Mouse (Mus musculus) liver, embryonic 16.5 days (tissue): ENCODE data around the gene Nrros. TPM values are rescaled to one million over a fixed set of nuclear protein-coding genes. Genes with fewer than 3 reads are reported as not detected.

Source experiments
- ATAC-seq: fragments of 200-750 bp; cut with Nextera tagmentation; 2 replicates; pipeline ENCODE4 v1.8.0; 2017; ENCODE audit warnings: low read depth, mild to moderate bottlenecking, moderate number of reproducible peaks, moderate library complexity
- H3K27ac ChIP-seq: fragments of 300-500 bp; sonication (generic); 2 replicates; pipeline ENCODE4 v1.5.1; 2014; ENCODE audit warnings: mild to moderate bottlenecking, low read length
- H3K27me3 ChIP-seq: fragments of 300-500 bp; sonication (generic); 2 replicates; pipeline ENCODE4 v1.6.1; 2014; ENCODE audit warnings: low read depth, low read length, mixed read lengths; ENCODE audit not compliant: control insufficient read depth, insufficient read depth
- H3K36me3 ChIP-seq: fragments of 300-500 bp; sonication (generic); 2 replicates; pipeline ENCODE4 v1.6.1; 2014; ENCODE audit warnings: mild to moderate bottlenecking; ENCODE audit not compliant: control insufficient read depth, insufficient read depth
- H3K4me1 ChIP-seq: fragments of 300-500 bp; sonication (generic); 2 replicates; pipeline ENCODE4 v1.6.1; 2014; ENCODE audit warnings: low read depth, low read length, mixed read lengths; ENCODE audit not compliant: control insufficient read depth
- H3K4me2 ChIP-seq: fragments of 300-500 bp; sonication (generic); 2 replicates; pipeline ENCODE4 v1.6.1; 2014; ENCODE audit warnings: low read depth, low read length, mixed read lengths
- H3K4me3 ChIP-seq: fragments of 300-500 bp; sonication (generic); 2 replicates; pipeline ENCODE4 v1.5.1; 2014; ENCODE audit warnings: low read depth, mild to moderate bottlenecking, low read length
- H3K9ac ChIP-seq: fragments of 300-500 bp; sonication (generic); 2 replicates; pipeline ENCODE4 v1.6.1; 2014; ENCODE audit warnings: low read depth, low read length
- H3K9me3 ChIP-seq: fragments of 300-500 bp; sonication (generic); replicated peaks from 2 replicates; pipeline ENCODE4 v1.6.1; 2016; ENCODE audit warnings: low read length; ENCODE audit not compliant: control insufficient read depth
- WGBS: fragments of 180-500 bp; shearing (Covaris S2); extraction: QIAGEN DNeasy Blood & Tissue Kit; methylation state at CpG from one replicate; pipeline ENCODE4 v1.1.7; 2014; ENCODE audit not compliant: insufficient replicate concordance; 5-methylcytosine and 5-hydroxymethylcytosine counted together
- polyA plus RNA-seq: library from polyadenylated mRNA; unstranded; fragments of >200 nt; fragmentation: Nextera tagmentation; extraction: Ambion mirVana; gene quantifications from 2 replicates; pipeline ENCODE4 v1.2.1, GENCODE M21; 2015

Gene Nrros
- polyA plus RNA-seq = 22.8 and 23.3 TPM in 2 replicates

DNA sequence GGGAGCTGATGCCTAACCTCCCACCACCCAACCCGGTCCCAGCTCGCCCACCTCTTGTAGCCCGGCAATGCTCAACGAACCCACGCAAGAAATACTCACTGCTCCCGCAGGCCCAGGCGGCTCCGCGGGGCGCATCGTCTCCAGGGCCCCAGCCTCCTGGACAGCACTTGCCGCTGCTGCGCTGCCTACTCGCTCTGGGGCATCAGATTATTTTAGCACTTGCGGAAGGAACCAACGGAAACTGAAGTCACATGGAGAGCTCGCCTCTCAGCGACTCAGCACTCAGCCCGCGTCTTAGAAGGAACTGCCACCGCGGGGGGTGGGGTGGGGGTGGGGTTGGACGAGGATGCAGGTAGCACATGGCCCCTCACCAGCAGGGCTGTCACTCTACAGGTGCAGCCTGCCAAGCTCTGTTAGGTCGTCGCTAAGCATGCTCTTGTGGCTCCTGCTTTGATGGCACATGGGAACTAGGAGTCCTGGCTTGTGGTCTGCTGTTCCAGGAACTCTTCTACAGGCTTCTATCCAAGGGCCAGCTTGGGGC lies at the start of gene Nrros:
TSS of gene Nrros (minus strand) at position 314 of the 541 bp plus-strand sequence.
- Histone ChIP-seq H3K4me1 (peaks cover 23% of the 10 kb centered on the region), H3K36me3 (no peaks in the 10 kb centered on the region), H3K9ac (peak within 1 kb of the TSS; percentile 68), H3K27me3 (no peaks in the 10 kb centered on the region), H3K4me3 (peak within 1 kb of the TSS; percentile 65), H3K9me3 (no peaks in the 10 kb centered on the region), H3K4me2 (peak within 1 kb of the TSS; percentile 71), H3K27ac (peak within 1 kb of the TSS; percentile 72)
- 1% methylated on average over 25 of the region's 25 CpGs for WGBS
- ATAC-seq = peak; percentile 70

DNA sequence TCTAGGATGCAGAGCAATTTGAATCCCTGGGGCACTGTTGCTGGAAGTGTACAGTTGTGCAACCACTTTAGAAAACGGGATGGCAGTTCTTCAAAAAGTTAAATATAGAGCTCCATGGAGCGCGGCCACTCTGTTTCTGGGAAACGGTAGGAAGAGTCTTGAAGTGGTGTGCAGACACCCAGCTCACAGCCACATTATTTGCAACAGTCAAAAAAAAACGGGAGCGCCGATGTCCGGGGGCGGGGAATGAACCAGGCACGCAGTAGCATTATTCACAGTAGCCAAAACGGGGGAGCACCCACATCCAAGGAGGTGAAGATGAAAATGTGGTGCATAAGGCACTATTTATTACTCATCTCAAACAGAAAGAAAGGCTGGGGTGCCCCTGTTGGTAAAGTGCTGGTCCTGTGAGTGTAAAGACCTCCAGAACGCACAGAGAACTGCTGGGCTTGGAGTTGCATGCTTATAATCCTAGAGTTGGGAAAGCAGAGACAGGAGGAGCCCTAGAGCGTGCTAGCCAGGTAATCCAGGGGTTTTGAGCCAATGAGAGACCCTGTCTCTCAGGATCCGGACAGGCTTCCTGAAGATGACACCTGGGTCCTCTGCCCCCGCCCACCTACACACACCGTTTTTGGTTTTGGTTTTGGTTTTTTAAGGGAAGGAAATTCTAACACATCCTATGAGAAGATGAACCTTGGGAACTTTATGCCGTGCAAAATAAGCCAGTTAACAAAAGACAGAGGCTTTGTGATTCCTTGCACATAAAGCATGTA lies 49.6 kb upstream of the Nrros start:
- Histone ChIP-seq H3K4me2 (no peak overlapping the region), H3K9me3 (no peaks in the 10 kb centered on the region), H3K27ac (no peak overlapping the region), H3K27me3 (no peaks in the 10 kb centered on the region), H3K9ac (no peak overlapping the region), H3K36me3 (no peaks in the 10 kb centered on the region), H3K4me1 (no peaks in the 10 kb centered on the region), H3K4me3 (no peak overlapping the region)
- 62% methylated on average over 17 of the region's 17 CpGs for WGBS
- ATAC-seq = no peak

DNA sequence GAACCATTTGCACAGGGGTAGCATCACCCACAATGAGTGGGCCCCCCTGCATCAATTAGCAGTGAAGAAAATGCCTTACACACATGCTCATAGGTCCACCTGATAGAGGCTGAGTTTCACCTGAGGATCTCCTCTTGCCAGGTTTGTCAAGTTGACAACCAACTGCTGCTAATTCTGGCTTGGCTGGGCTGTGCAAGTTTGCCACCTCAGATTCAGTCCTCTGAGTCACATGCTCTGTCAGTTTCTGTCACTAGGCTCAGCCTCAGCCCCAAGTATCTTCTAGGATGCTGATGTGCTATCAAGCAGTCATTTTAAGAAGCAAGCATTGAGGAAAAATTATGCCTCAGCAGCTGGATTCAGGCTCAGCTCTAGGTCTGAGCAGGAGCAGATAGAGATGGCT lies 48.8 kb upstream of the Nrros start:
- H3K9ac ChIP-seq = no peak overlapping the region
- H3K9me3 ChIP-seq = no peaks in the 10 kb centered on the region
- no peaks in the 10 kb centered on the region for H3K27me3 ChIP-seq
- no peak for ATAC-seq
- H3K27ac ChIP-seq = no peak overlapping the region
- H3K4me2 ChIP-seq = no peak overlapping the region
- no peak overlapping the region for H3K4me3 ChIP-seq
- no peaks in the 10 kb centered on the region for H3K4me1 ChIP-seq
- H3K36me3 ChIP-seq = no peaks in the 10 kb centered on the region

DNA sequence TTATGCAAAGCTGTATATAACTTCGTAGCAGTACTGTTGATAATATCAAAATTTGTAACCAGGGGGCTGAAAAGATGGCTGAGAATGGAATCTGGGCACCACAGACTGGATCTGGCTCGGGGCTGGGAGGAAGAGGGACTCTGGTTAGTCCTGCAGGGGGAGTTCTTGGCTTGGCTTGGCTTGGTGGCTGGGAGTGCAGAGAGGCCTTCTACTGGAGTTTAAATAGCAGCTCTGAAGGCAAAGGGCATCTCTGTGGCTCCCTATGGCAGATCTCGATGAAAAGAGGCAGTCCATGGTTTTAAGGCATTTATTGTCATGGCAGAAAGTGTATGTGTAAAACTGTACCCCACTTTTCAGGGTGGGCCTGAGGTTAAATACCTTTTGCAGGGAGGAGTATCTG lies 39.5 kb upstream of the Nrros start:
- Histone ChIP-seq H3K4me3 (no peak overlapping the region), H3K4me2 (no peak overlapping the region), H3K27me3 (no peaks in the 10 kb centered on the region), H3K9me3 (0 out of 2 replicates have a peak, but pooled peaks cover 2% of the 10 kb centered on the region), H3K36me3 (no peaks in the 10 kb centered on the region), H3K4me1 (no peaks in the 10 kb centered on the region), H3K27ac (no peak overlapping the region), H3K9ac (no peak overlapping the region)
- ATAC-seq = no peak
- WGBS = 38% methylated on average over 3 of the region's 3 CpGs

DNA sequence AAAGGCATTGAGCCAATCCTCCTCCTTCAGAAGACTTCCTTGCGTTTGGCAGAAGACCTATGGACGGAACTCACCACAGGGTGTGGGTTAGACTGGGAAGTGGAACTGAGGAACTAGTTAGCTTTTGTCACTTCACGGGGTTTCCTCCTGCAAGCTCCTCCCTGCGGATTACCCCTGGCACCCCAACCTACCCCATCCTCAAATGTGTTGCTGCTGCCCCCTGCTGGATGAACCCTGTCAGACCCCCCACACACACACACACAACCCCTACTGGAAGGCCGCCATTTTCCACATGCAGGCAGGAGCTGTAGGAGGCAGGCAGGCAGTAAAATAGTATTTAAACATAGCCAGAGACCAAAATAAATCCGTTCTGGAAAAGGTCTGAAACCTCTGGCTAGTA lies 37.3 kb upstream of the Nrros start:
- Histone ChIP-seq H3K4me3 (no peak overlapping the region), H3K9ac (no peak overlapping the region), H3K27ac (no peak overlapping the region), H3K4me2 (no peak overlapping the region), H3K4me1 (no peaks in the 10 kb centered on the region), H3K9me3 (no peaks in the 10 kb centered on the region), H3K27me3 (no peaks in the 10 kb centered on the region), H3K36me3 (no peaks in the 10 kb centered on the region)
- peak; percentile 51 for ATAC-seq
- WGBS = 25% methylated on average over 6 of the region's 6 CpGs

DNA sequence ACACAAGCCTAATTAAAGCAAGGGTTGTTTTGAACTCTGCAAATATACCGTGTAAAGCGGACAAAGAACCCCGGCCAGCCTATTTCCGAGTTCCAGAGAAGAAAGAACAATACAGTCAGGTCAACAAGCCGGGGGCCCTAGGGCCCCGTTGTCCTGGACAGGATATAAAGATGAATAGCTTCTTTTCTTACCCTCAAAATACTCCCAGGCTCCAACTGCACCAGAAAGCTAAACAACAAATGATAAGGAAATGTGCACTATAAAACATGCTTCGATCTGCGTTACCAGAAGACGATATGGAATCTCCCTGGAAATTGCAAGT lies 35.6 kb upstream of the Nrros start:
- Histone ChIP-seq H3K27ac (no peak overlapping the region), H3K9ac (no peak overlapping the region), H3K27me3 (no peaks in the 10 kb centered on the region), H3K9me3 (no peaks in the 10 kb centered on the region), H3K36me3 (no peaks in the 10 kb centered on the region), H3K4me2 (no peak overlapping the region), H3K4me1 (no peaks in the 10 kb centered on the region), H3K4me3 (peak overlapping the region; percentile 55)
- WGBS = 67% methylated on average over 9 of the region's 9 CpGs
- ATAC-seq = no peak

DNA sequence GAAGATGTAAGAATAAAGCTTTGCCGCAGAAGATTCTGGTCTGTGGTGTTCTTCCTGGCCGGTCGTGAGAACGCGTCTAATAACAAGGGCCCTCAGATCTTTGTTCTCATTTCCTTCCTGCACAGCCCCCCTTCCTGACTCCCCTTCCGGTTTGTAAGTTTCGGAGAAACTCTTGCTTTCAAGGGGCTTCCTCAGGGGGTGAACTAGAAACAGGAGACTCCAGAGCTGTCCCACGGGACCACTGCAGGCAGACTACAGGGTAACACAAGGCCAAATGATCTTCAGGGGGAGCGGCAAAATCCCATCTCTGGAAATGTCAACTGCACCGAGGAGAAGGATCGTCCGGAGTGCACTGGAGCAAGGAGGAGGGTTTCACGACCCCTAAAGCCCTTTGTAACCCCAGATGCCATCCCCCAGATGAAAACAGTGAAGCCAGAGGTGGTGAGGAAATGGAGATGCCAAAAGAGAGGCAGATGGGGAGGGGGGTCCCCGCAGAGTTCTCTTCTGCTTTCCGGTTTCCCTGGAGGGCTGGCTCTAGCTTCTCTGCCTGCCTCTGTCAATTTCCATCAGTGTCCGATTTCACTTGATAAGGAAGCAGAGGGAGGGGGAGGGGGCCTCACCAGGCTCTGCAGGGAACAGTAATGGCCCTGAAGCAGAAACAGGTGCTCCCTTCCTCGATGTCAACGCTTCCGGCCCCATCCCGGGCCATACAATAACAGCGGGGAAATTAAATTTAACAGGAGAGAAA lies 35.0 kb upstream of the Nrros start:
- WGBS = 71% methylated on average over 21 of the region's 21 CpGs
- ATAC-seq = 0 out of 2 replicates have a peak, but pooled peaks have one; percentile 16
- peak overlapping the region; percentile 3; the same call in 1 of the 2 replicates for H3K4me2 ChIP-seq
- H3K9ac ChIP-seq = no peak overlapping the region
- peak overlapping the region; percentile 55 for H3K4me3 ChIP-seq
- peak overlapping the region; percentile 63 for H3K27ac ChIP-seq
- H3K9me3 ChIP-seq = no peaks in the 10 kb centered on the region
- H3K27me3 ChIP-seq = no peaks in the 10 kb centered on the region
- no peaks in the 10 kb centered on the region for H3K4me1 ChIP-seq
- H3K36me3 ChIP-seq = no peaks in the 10 kb centered on the region

DNA sequence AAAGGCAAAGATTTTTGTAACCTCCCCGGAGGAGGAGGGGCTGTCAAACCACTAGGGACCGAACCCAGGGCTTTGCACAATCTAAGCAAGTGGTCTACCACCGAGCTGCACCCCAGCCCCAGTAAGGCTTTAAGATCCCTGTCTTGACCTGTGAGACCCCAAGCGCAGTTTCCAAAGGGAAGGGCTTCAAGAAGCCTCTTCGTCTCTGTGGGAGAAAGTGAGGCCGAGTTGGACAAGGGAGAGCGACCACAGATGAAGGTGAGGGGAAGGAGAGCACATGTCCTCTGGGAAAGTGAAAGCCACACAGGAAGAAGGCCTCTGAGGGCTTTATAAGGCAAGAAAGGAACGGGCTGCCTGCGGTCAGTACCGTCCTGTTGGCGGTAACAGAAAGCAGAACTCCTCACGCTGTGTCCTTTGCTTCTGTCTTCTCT lies 24.6 kb upstream of the Nrros start:
- Histone ChIP-seq H3K27ac (peak overlapping the region; percentile 64), H3K4me2 (peak overlapping the region; percentile 53), H3K4me3 (peak overlapping the region; percentile 27)

DNA sequence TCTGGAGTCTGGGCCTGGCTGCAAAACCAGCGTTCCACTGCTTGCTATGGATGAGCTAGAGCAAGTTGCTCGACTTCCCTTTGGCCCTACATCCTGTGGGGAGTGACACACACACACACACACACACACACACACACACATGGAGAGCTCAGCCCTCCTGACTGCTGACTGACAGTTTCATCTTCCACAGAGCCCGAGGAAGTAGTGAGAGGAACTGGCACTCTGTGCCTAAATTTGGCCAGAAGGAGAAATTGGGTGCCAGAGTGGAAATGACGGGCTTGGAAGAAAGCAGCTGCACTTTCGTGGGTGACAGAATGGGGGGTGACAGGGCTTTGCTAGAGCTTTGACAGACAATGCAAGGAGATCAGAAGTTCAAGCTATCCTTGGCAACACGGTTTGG lies 23.7 kb upstream of the Nrros start:
- Histone ChIP-seq H3K4me3 (no peak overlapping the region), H3K27me3 (no peaks in the 10 kb centered on the region), H3K9ac (no peak overlapping the region), H3K9me3 (no peaks in the 10 kb centered on the region), H3K36me3 (no peaks in the 10 kb centered on the region), H3K4me1 (no peaks in the 10 kb centered on the region), H3K4me2 (peak overlapping the region; percentile 53; the same call in 1 of the 2 replicates), H3K27ac (peak overlapping the region; percentile 49; the same call in 1 of the 2 replicates)
- 22% methylated on average over 6 of the region's 6 CpGs for WGBS
- peak; percentile 56 for ATAC-seq

More for the DNA sequence above, 24.6 kb upstream of the Nrros start:
- Histone ChIP-seq H3K9ac (0 out of 2 replicates have a peak overlapping the region, but pooled peaks have one; percentile 11), H3K4me1 (no peaks in the 10 kb centered on the region), H3K27me3 (no peaks in the 10 kb centered on the region), H3K36me3 (no peaks in the 10 kb centered on the region), H3K9me3 (no peaks in the 10 kb centered on the region)
- ATAC-seq = peak; percentile 47
- WGBS = 12% methylated on average over 12 of the region's 12 CpGs
